Mouse (Mus musculus) kidney, embryonic 15.5 days (tissue): Measurements from ENCODE around the gene Tchh. TPM values are rescaled to one million over a fixed set of nuclear protein-coding genes. Genes with fewer than 3 reads are reported as not detected.
"Not testable (repeated sequence)": the region's sequence is repeated elsewhere in the genome, so short reads cannot be mapped to it uniquely, and the experiment has no call there.

Source experiments
- ATAC-seq: fragments of 200-750 bp; cut with Nextera tagmentation; replicated peaks from 2 replicates; pipeline ENCODE4 v1.8.0; 2017; ENCODE audit warnings: moderate TSS enrichment; ENCODE audit not compliant: low FRiP score
- H3K27ac ChIP-seq: fragments of 300-500 bp; sonication (generic); 2 replicates; pipeline ENCODE4 v1.5.1; 2015; ENCODE audit warnings: mild to moderate bottlenecking, inconsistent platforms
- H3K27me3 ChIP-seq: fragments of 300-500 bp; sonication (generic); 2 replicates; pipeline ENCODE4 v1.6.1; 2015; ENCODE audit warnings: inconsistent platforms
- H3K36me3 ChIP-seq: fragments of 300-500 bp; sonication (generic); 2 replicates; pipeline ENCODE4 v1.6.1; 2015; ENCODE audit warnings: inconsistent platforms
- H3K4me1 ChIP-seq: fragments of 300-500 bp; sonication (generic); 2 replicates; pipeline ENCODE4 v1.6.1; 2015; ENCODE audit warnings: inconsistent platforms
- H3K4me2 ChIP-seq: fragments of 300-500 bp; sonication (generic); 2 replicates; pipeline ENCODE4 v1.6.1; 2015; ENCODE audit warnings: moderate library complexity, mild to moderate bottlenecking, inconsistent platforms
- H3K4me3 ChIP-seq: fragments of 300-500 bp; sonication (generic); replicated peaks from 2 replicates; pipeline ENCODE4 v1.5.1; 2015; ENCODE audit warnings: mild to moderate bottlenecking, inconsistent platforms
- H3K9ac ChIP-seq: fragments of 300-500 bp; sonication (generic); 2 replicates; pipeline ENCODE4 v1.6.1; 2015; ENCODE audit warnings: mild to moderate bottlenecking, inconsistent platforms
- H3K9me3 ChIP-seq: fragments of 300-500 bp; sonication (generic); replicated peaks from 2 replicates; pipeline ENCODE4 v1.6.1; 2016; ENCODE audit warnings: inconsistent platforms
- WGBS: fragments of 180-500 bp; shearing (Covaris S2); methylation state at CpG from one replicate; pipeline ENCODE4 v1.1.7; 2015; ENCODE audit warnings: mixed read lengths; 5-methylcytosine and 5-hydroxymethylcytosine counted together
- polyA plus RNA-seq: library from polyadenylated mRNA; unstranded; fragments of >200 nt; fragmentation: Nextera tagmentation; extraction: Ambion mirVana; gene quantifications from 2 replicates; pipeline ENCODE4 v1.2.1, GENCODE M21; 2015

Gene Tchh
- polyA plus RNA-seq = 4.0 and 5.0 TPM in 2 replicates

GRCm38 (mm10) chr3:93442030-93442429, at the start of gene Tchh:
Gene Tchh (plus strand): TSS chr3:93442330.
- ATAC-seq = no peak
- WGBS = 93% methylated on average over 1 of the region's 1 CpGs
- H3K27me3 ChIP-seq = peaks cover 57% of the 10 kb centered on the region
- H3K4me1 ChIP-seq = peaks cover 34% of the 10 kb centered on the region
- no peaks in the 10 kb centered on the region for H3K36me3 ChIP-seq
- no peak within 1 kb of the TSS for H3K27ac ChIP-seq
- peak within 1 kb of the TSS; percentile 52 for H3K4me3 ChIP-seq
- H3K9me3 ChIP-seq = no peaks in the 10 kb centered on the region
- peak within 1 kb of the TSS; percentile 95 for H3K4me2 ChIP-seq
- no peak within 1 kb of the TSS for H3K9ac ChIP-seq

GRCm38 (mm10) chr3:93393366-93393765, 48.8 kb upstream of the Tchh start, which contains the start of gene Rptn:
Gene Rptn (plus strand): TSS chr3:93393699.
- no peaks in the 10 kb centered on the region for H3K9me3 ChIP-seq
- H3K9ac ChIP-seq = no peak within 1 kb of the TSS
- H3K27me3 ChIP-seq = no peaks in the 10 kb centered on the region
- H3K36me3 ChIP-seq = no peaks in the 10 kb centered on the region
- H3K4me1 ChIP-seq = no peaks in the 10 kb centered on the region
- no peak for ATAC-seq
- no peak within 1 kb of the TSS for H3K27ac ChIP-seq
- H3K4me2 ChIP-seq = no peak within 1 kb of the TSS
- 69% methylated on average over 2 of the region's 2 CpGs for WGBS
- no peak within 1 kb of the TSS for H3K4me3 ChIP-seq

GRCm38 (mm10) chr3:93403936-93404335, 38.2 kb upstream of the Tchh start:
- no peak overlapping the region for H3K27ac ChIP-seq
- no peaks in the 10 kb centered on the region for H3K27me3 ChIP-seq
- no peak for ATAC-seq
- no peaks in the 10 kb centered on the region for H3K9me3 ChIP-seq
- H3K4me2 ChIP-seq = no peak overlapping the region
- H3K4me1 ChIP-seq = no peaks in the 10 kb centered on the region
- H3K9ac ChIP-seq = no peak overlapping the region
- 90% methylated on average over 3 of the region's 3 CpGs for WGBS
- H3K4me3 ChIP-seq = no peak overlapping the region
- no peaks in the 10 kb centered on the region for H3K36me3 ChIP-seq

- ATAC-seq = no peak
- Histone ChIP-seq H3K27ac (no peak overlapping the region), H3K9me3 (no peaks in the 10 kb centered on the region), H3K27me3 (no peaks in the 10 kb centered on the region), H3K4me1 (no peaks in the 10 kb centered on the region), H3K4me2 (no peak overlapping the region), H3K9ac (no peak overlapping the region), H3K4me3 (no peak overlapping the region), H3K36me3 (no peaks in the 10 kb centered on the region)
- 32% methylated on average over 5 of the region's 5 CpGs for WGBS
Observed at GRCm38 (mm10) chr3:93406992-93407391, 35.1 kb upstream of the Tchh start.

- Histone ChIP-seq H3K9me3 (no peaks in the 10 kb centered on the region), H3K9ac (no peak overlapping the region), H3K4me1 (no peaks in the 10 kb centered on the region), H3K36me3 (no peaks in the 10 kb centered on the region), H3K27ac (no peak overlapping the region), H3K4me2 (no peak overlapping the region), H3K4me3 (no peak overlapping the region), H3K27me3 (no peaks in the 10 kb centered on the region)
- 31% methylated on average over 2 of the region's 2 CpGs for WGBS
- ATAC-seq = no peak
Observed at GRCm38 (mm10) chr3:93411905-93412304, 30.2 kb upstream of the Tchh start.

- Histone ChIP-seq H3K4me2 (no peak overlapping the region), H3K9ac (no peak overlapping the region), H3K4me3 (no peak overlapping the region), H3K36me3 (no peaks in the 10 kb centered on the region), H3K27ac (no peak overlapping the region), H3K4me1 (no peaks in the 10 kb centered on the region), H3K9me3 (no peaks in the 10 kb centered on the region), H3K27me3 (no peaks in the 10 kb centered on the region)
- no peak for ATAC-seq
- 58% methylated on average over 3 of the region's 3 CpGs for WGBS
Observed at GRCm38 (mm10) chr3:93431673-93432072, 10.5 kb upstream of the Tchh start.

GRCm38 (mm10) chr3:93443501-93444101, 1.5 kb downstream of the Tchh start:
- H3K9me3 ChIP-seq = no peaks in the 10 kb centered on the region
- peak overlapping the region; percentile 95 for H3K4me2 ChIP-seq
- peak; percentile 16; the same call in 1 of the 2 replicates for ATAC-seq
- H3K27ac ChIP-seq = no peak overlapping the region
- under 1% methylated on average over 38 of the region's 38 CpGs for WGBS
- H3K4me1 ChIP-seq = peaks cover 44% of the 10 kb centered on the region
- H3K9ac ChIP-seq = peak overlapping the region; percentile 45
- peak overlapping the region; percentile 52 for H3K4me3 ChIP-seq
- H3K36me3 ChIP-seq = no peaks in the 10 kb centered on the region
- H3K27me3 ChIP-seq = peaks cover 63% of the 10 kb centered on the region

- ATAC-seq = peak; percentile 85
- peak overlapping the region; percentile 45 for H3K9ac ChIP-seq
- peak overlapping the region; percentile 95 for H3K4me2 ChIP-seq
- H3K9me3 ChIP-seq = no peaks in the 10 kb centered on the region
- no peaks in the 10 kb centered on the region for H3K36me3 ChIP-seq
- peaks cover 44% of the 10 kb centered on the region for H3K4me1 ChIP-seq
- H3K27ac ChIP-seq = peak overlapping the region; percentile 66
- peak overlapping the region; percentile 52 for H3K4me3 ChIP-seq
- WGBS = under 1% methylated on average over 56 of the region's 56 CpGs
- peaks cover 58% of the 10 kb centered on the region for H3K27me3 ChIP-seq
Observed at GRCm38 (mm10) chr3:93444343-93445164, 2.4 kb downstream of the Tchh start.

- H3K9ac ChIP-seq = peak overlapping the region; percentile 45; the same call in 1 of the 2 replicates
- H3K4me1 ChIP-seq = peaks cover 44% of the 10 kb centered on the region
- no peaks in the 10 kb centered on the region for H3K9me3 ChIP-seq
- H3K4me3 ChIP-seq = peak overlapping the region; percentile 52
- H3K27ac ChIP-seq = peak overlapping the region; percentile 66; the same call in 1 of the 2 replicates
- peaks cover 60% of the 10 kb centered on the region for H3K27me3 ChIP-seq
- no peak for ATAC-seq
- under 1% methylated on average over 36 of the region's 36 CpGs for WGBS
- H3K4me2 ChIP-seq = peak overlapping the region; percentile 95
- no peaks in the 10 kb centered on the region for H3K36me3 ChIP-seq
Observed at GRCm38 (mm10) chr3:93445165-93445705, 3.1 kb downstream of the Tchh start.

- H3K9ac ChIP-seq = peak overlapping the region; percentile 42
- no peaks in the 10 kb centered on the region for H3K9me3 ChIP-seq
- WGBS = 1% methylated on average over 54 of the region's 54 CpGs
- no peak for ATAC-seq
- H3K36me3 ChIP-seq = no peaks in the 10 kb centered on the region
- peak overlapping the region; percentile 95 for H3K4me2 ChIP-seq
- peak overlapping the region; percentile 52 for H3K4me3 ChIP-seq
- H3K4me1 ChIP-seq = peaks cover 44% of the 10 kb centered on the region
- peaks cover 54% of the 10 kb centered on the region for H3K27me3 ChIP-seq
- no peak overlapping the region for H3K27ac ChIP-seq
Observed at GRCm38 (mm10) chr3:93446128-93446755, 4.1 kb downstream of the Tchh start.

- not testable (repeated sequence) for H3K36me3 ChIP-seq, H3K9me3 ChIP-seq
- peak overlapping the region; percentile 42 for H3K9ac ChIP-seq
- H3K4me3 ChIP-seq = peak overlapping the region; percentile 52
- H3K4me2 ChIP-seq = peak overlapping the region; percentile 95
- WGBS = 1% methylated on average over 32 of the region's 32 CpGs
- H3K4me1 ChIP-seq = peaks cover 44% of the 10 kb centered on the region
- H3K27me3 ChIP-seq = peaks cover 57% of the 10 kb centered on the region
- 0 out of 2 replicates have a peak overlapping the region, but pooled peaks have one; percentile 24 for H3K27ac ChIP-seq
- peak; percentile 5; the same call in 1 of the 2 replicates for ATAC-seq
Observed at GRCm38 (mm10) chr3:93446756-93447137, 4.6 kb downstream of the Tchh start.
